ENCODE assay signal across 17 mouse cellular contexts in the genomic region with DNA sequence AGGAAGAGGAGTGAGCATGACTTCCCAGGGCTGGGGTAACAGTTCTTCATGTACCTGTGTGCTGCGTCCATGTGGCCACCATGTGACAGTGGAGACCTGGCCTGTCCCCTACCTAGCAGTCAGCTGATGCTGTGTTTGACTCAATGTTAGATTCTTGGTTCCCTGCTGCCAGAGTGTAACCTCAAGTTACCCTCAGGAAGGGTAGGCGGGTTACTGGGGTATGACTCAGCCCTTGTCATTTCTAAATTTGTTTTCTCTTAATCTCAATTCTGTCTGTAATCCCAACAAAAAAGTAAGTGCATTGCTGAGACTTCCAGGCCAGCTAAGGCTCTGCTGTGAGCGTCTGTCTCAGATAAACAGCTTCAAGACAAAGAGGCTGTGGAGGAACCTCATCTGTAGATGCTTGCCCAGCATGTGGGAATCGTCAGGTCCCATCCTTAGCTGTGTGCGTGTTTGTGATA. TPM values are rescaled to one million over a fixed set of nuclear protein-coding genes. Genes with fewer than 3 reads are reported as not detected.
DNase-seq lines count a peak whose midpoint lies in the region; ATAC-seq and TF ChIP-seq lines count a peak whose summit lies in the region.
"Had no signal": no experiment of that assay in that cellular context is flagged by ENCODE, and none has a peak within 500 bp of the region (broad histone marks: within the 10 kb centered on the region; RNA-seq: fewer than 3 reads in every experiment).

No protein-coding gene starts in this region.

- TF ChIP-seq CTCF in CH12.LX (conservative IDR thresholded peaks at IDR 0.05 in 1 of 2, IDR thresholded peaks at IDR 0.05 in 1 of 2; ENCODE audit: low read depth in 2 of 2, low read length in 2 of 2): no peak

- no peaks in the 10 kb centered on the region for H3K27me3 ChIP-seq in CH12.LX (replicated peaks)
- H3K27me3 ChIP-seq in intestine, embryonic 16.5 days (replicated peaks; ENCODE audit: control insufficient read depth, insufficient read depth, low read length): no peaks in the 10 kb centered on the region
- H3K27me3 ChIP-seq: heart, embryonic 13.5 days; lung, embryonic 15.5 days; neural tube, embryonic 13.5 days had no signal

- H3K4me2 ChIP-seq in CH12.LX (ENCODE audit: insufficient read depth, low read depth, poor library complexity, severe bottlenecking): no peak overlapping the region
- H3K4me2 ChIP-seq in intestine, embryonic 16.5 days (ENCODE audit: low read depth, low read length): no peak overlapping the region
- H3K4me2 ChIP-seq: heart, embryonic 13.5 days; lung, embryonic 15.5 days; neural tube, embryonic 13.5 days had no signal

- H3K36me3 ChIP-seq in CH12.LX (replicated peaks in 1 of 2; ENCODE audit: control insufficient read depth in 1 of 2, insufficient read depth in 1 of 2, low read length in 1 of 2): peaks cover 32 to 72% of the 10 kb centered on the region in 2 experiments
- no peaks in the 10 kb centered on the region for H3K36me3 ChIP-seq in intestine, embryonic 16.5 days (ENCODE audit: control insufficient read depth, insufficient read depth, low read length)
- H3K36me3 ChIP-seq: heart, embryonic 13.5 days; lung, embryonic 15.5 days had no signal

- TF ChIP-seq RAD21 in CH12.LX (IDR thresholded peaks at IDR 0.05; ENCODE audit: low read depth, low read length): no peak; the same call in 1 of the 2 replicates

- in situ Hi-C loops in CH12.LX (cut with MboI; ENCODE audit: low pct_ligation_motif_present, low pct_unique_long_range_greater_than_20kb, low sequenced_read_pairs): no loop called here

- no peak for TF ChIP-seq EP300 in CH12.LX (IDR thresholded peaks at IDR 0.05; ENCODE audit: low read length)

- intact Hi-C loops in heart, postnatal 14 days (cut with DNase I): no loop called here

- no peak overlapping the region for H3K4me3 ChIP-seq in CH12.LX (replicated peaks in 1 of 3; ENCODE audit: low read depth in 2 of 3, low read length in 2 of 3, poor library complexity in 1 of 3)
- H3K4me3 ChIP-seq in intestine, embryonic 16.5 days (ENCODE audit: low read length): no peak overlapping the region
- H3K4me3 ChIP-seq: heart, embryonic 13.5 days; layer of hippocampus, adult 2 months; lung, embryonic 15.5 days; neural tube, embryonic 13.5 days had no signal

- ATAC-seq in hematopoietic stem cell, adult 5-6 weeks (replicated peaks in 1 of 2; ENCODE audit: insufficient read depth in 1 of 2, low FRiP score in 2 of 2, low TSS enrichment in 1 of 2, low read depth in 1 of 2, poor library complexity in 2 of 2, severe bottlenecking in 2 of 2): peak; percentile 46 to 56
- peak; percentile 40 for ATAC-seq in megakaryocyte progenitor cell, adult 5-6 weeks (replicated peaks; ENCODE audit: poor library complexity)
- no peak for ATAC-seq in intestine, embryonic 16.5 days
- ATAC-seq: CD4-positive, CD25-positive, alpha-beta regulatory T cell, adult 4 months; hindbrain, embryonic 16.5 days; midbrain, embryonic 16.5 days had no signal

- no peaks in the 10 kb centered on the region for H3K79me2 ChIP-seq in CH12.LX (replicated peaks; ENCODE audit: control insufficient read depth, extremely low read depth, insufficient read depth, poor library complexity, severe bottlenecking)

- 64% methylated on average over 5 of the region's 5 CpGs for WGBS in intestine, embryonic 16.5 days

- H3K9ac ChIP-seq in CH12.LX (ENCODE audit: insufficient read depth, low read depth): no peak overlapping the region
- H3K9ac ChIP-seq in intestine, embryonic 16.5 days (ENCODE audit: low read depth, low read length): no peak overlapping the region
- H3K9ac ChIP-seq: heart, embryonic 13.5 days; lung, embryonic 15.5 days; neural tube, embryonic 13.5 days had no signal

- peaks cover 18 to 94% of the 10 kb centered on the region in 2 experiments for H3K4me1 ChIP-seq in CH12.LX (ENCODE audit: control insufficient read depth in 1 of 2, insufficient read depth in 2 of 2)
- H3K4me1 ChIP-seq in intestine, embryonic 16.5 days (ENCODE audit: control insufficient read depth, insufficient read depth, low read length): peaks cover 6% of the 10 kb centered on the region

- TF ChIP-seq POLR2A in CH12.LX (IDR thresholded peaks at IDR 0.05; ENCODE audit: low read depth, low read length): peak; percentile 42; the same call in 1 of the 2 replicates

- peak; percentile 35 to 39 for DNase-seq in heart, adult 18-20 months
- no peak for DNase-seq in heart, postnatal 14 days
- peak; percentile 58 for DNase-seq in CH12.LX (ENCODE audit: extremely low read depth)
- no peak for DNase-seq in ovary, postnatal 14 days (ENCODE audit: low spot score)
- no peak for DNase-seq in embryo, embryonic 11 days
- DNase-seq: adrenal gland, adult 8-10 months; thymus, adult 2 months had no signal

- H3K27ac ChIP-seq in CH12.LX (ENCODE audit: insufficient read depth, low read depth): peak overlapping the region; percentile 63
- no peak overlapping the region for H3K27ac ChIP-seq in intestine, embryonic 16.5 days (ENCODE audit: low read length)
- H3K27ac ChIP-seq: heart, embryonic 13.5 days; layer of hippocampus, adult 2 months; lung, embryonic 15.5 days; neural tube, embryonic 13.5 days had no signal

- dilution Hi-C loops in CH12.LX (cut with MboI; ENCODE audit: extremely low pct_ligation_motif_present, extremely low pct_unique_long_range_greater_than_20kb, low sequenced_read_pairs): no loop called here

- no peaks in the 10 kb centered on the region for H3K9me3 ChIP-seq in CH12.LX (replicated peaks; ENCODE audit: low read length)
- H3K9me3 ChIP-seq in intestine, embryonic 16.5 days (ENCODE audit: control insufficient read depth, low read length): no peaks in the 10 kb centered on the region
- H3K9me3 ChIP-seq: heart, embryonic 13.5 days; lung, embryonic 15.5 days; neural tube, embryonic 13.5 days had no signal

TF ChIP-seq in CH12.LX, 34 proteins besides CTCF, POLR2A, EP300 and RAD21:
- TF ChIP-seq TCF12 (IDR thresholded peaks at IDR 0.05; ENCODE audit: low read depth, low read length): no peak; the same call in 1 of the 2 replicates
- no peak for TF ChIP-seq HCFC1 (IDR thresholded peaks at IDR 0.05; ENCODE audit: low read depth, low read length)
- peak; percentile 65 for TF ChIP-seq MAX (IDR thresholded peaks at IDR 0.05; ENCODE audit: low read length)
- TF ChIP-seq ETS1 (conservative IDR thresholded peaks at IDR 0.05; ENCODE audit: low read depth, low read length): peak; percentile 51
- TF ChIP-seq SMC3 (IDR thresholded peaks at IDR 0.05; ENCODE audit: low read depth, low read length): no peak
- peak; percentile 23 for TF ChIP-seq USF2 (conservative IDR thresholded peaks at IDR 0.05; ENCODE audit: low read depth, low read length)
- TF ChIP-seq BHLHE40 (IDR thresholded peaks at IDR 0.05; ENCODE audit: low read depth, low read length): peak; percentile 23; the same call in 1 of the 2 replicates
- no peak; the same call in 1 of the 2 replicates for TF ChIP-seq IRF4 (IDR thresholded peaks at IDR 0.05; ENCODE audit: low read depth, low read length)
- TF ChIP-seq MYC (IDR thresholded peaks at IDR 0.05; ENCODE audit: low read depth, low read length): peak; percentile 70; the same call in 1 of the 2 replicates
- TF ChIP-seq USF1 (IDR thresholded peaks at IDR 0.05; ENCODE audit: low read depth, low read length): peak; percentile 38
TF ChIP-seq in CH12.LX: peak in this region for 6.

RNA-seq across cellular contexts. Expression of gene Scd1, which starts 13.7 kb away (rescaled TPM):
- 100 to 1,000 TPM in 1 of 2 experiments, 10 to 100 TPM in 1; 30.8 to 212 TPM for total RNA-seq in heart, adult 18-20 months (2021)
- 10 to 100 TPM; 14.7 to 32.9 TPM for total RNA-seq in heart, postnatal 14 days (2021)
- total RNA-seq in CH12.LX (2012; rRNA removed) (202 and 225 TPM in 2 replicates), CH12.LX (2014; rRNA removed) (240 and 314 TPM in 2 replicates)
- polyA plus RNA-seq in CH12.LX (2012; ENCODE audit: insufficient read length, low read depth): 203 and 244 TPM in 2 replicates
- total RNA-seq in hematopoietic stem cell, adult 5-6 weeks (2017): 0.44 and 2.0 TPM in 2 replicates
- total RNA-seq in megakaryocyte progenitor cell, adult 5-6 weeks (2015): 0.46 and 0.49 TPM in 2 replicates
- total RNA-seq in megakaryocyte progenitor cell, adult 5-6 weeks (2017): 0.54 and 1.1 TPM in 2 replicates
- 5.5 and 5.7 TPM in 2 replicates for polyA plus RNA-seq in intestine, embryonic 16.5 days (2015; fragmentation: Nextera tagmentation; extraction: Ambion mirVana)

Comparison
In these comparisons a context has a peak if more than half of its experiments do, and no peak if none do; other contexts are left out.
1. DNase-seq: peak in heart, adult 18-20 months (2 of 2) and CH12.LX (single experiment); none in heart, postnatal 14 days (0 of 2), ovary, postnatal 14 days (single experiment) and embryo, embryonic 11 days (single experiment).